Mouse (Mus musculus) kidney, postnatal 36 days (tissue): Measurements from ENCODE around the gene Vegfb.
"Not testable (repeated sequence)": the region's sequence is repeated elsewhere in the genome, so short reads cannot be mapped to it uniquely, and the experiment has no call there.

Experiments used
- DNase-seq, 2 experiments: peaks; one replicate each; pipeline ENCODE4 v3.0.0; 2021 to 2022; ENCODE audit warnings: mixed read lengths in 2 of 2

Gene Vegfb

GRCm38 (mm10) chr19:6992011-6992858 is 4.8 kb upstream of the Vegfb start, which contains the start of gene Dnajc4:
Dnajc4 (minus strand) TSS chr19:6992572.
- DNase-seq: peak; percentile 98 to 99

GRCm38 (mm10) chr19:6991166-6991565 is 3.7 kb upstream of the Vegfb start:
- not testable (repeated sequence) for DNase-seq

GRCm38 (mm10) chr19:6990712-6991111 is 3.3 kb upstream of the Vegfb start:
- no peak for DNase-seq

GRCm38 (mm10) chr19:6989251-6989650 is 1.8 kb upstream of the Vegfb start:
- no peak for DNase-seq

GRCm38 (mm10) chr19:6987904-6988285 is 444 bp upstream of the Vegfb start:
- no peak for DNase-seq

- DNase-seq: no peak
These were observed 1.3 kb downstream of the Vegfb start for GRCm38 (mm10) chr19:6985951-6986708.

- DNase-seq: no peak
These were observed 2.2 kb downstream of the Vegfb start for GRCm38 (mm10) chr19:6985300-6985699.

GRCm38 (mm10) chr19:6983621-6984020 is 3.8 kb downstream of the Vegfb start:
- DNase-seq: no peak

GRCm38 (mm10) chr19:6981465-6981864 is 6.0 kb downstream of the Vegfb start:
- no peak for DNase-seq

GRCm38 (mm10) chr19:6980381-6981093 is 6.9 kb downstream of the Vegfb start, which contains the start of gene Fkbp2:
Fkbp2 (minus strand) TSS chr19:6980501.
- DNase-seq: peak; percentile 99

- peak; percentile 100 for DNase-seq
These were observed 7.7 kb downstream of the Vegfb start for GRCm38 (mm10) chr19:6979486-6980380.

GRCm38 (mm10) chr19:6979001-6979479 is 8.4 kb downstream of the Vegfb start:
- peak in 1 of 2 experiments; percentile 42 for DNase-seq

GRCm38 (mm10) chr19:6978639-6978974 is 8.8 kb downstream of the Vegfb start:
- DNase-seq: no peak

- DNase-seq: no peak
These were observed 9.5 kb downstream of the Vegfb start for GRCm38 (mm10) chr19:6977759-6978638.

- peak; percentile 65 to 67 for DNase-seq
These were observed 11.6 kb downstream of the Vegfb start, which contains the start of gene Plcb3 for GRCm38 (mm10) chr19:6975537-6976521. Plcb3 (minus strand) TSS chr19:6976470.

GRCm38 (mm10) chr19:6974211-6975205 is 12.9 kb downstream of the Vegfb start, which contains the start of gene Ppp1r14b:
Ppp1r14b (plus strand) TSS chr19:6974968.
- DNase-seq: peak; percentile 82 to 92

GRCm38 (mm10) chr19:6973581-6974190 is 13.8 kb downstream of the Vegfb start:
- DNase-seq: no peak
